Mouse (Mus musculus) urinary bladder, postnatal 4 days (tissue): ENCODE measurements at regions not wholly inside any gene's neighbourhood (a gene's known extent, or its start where the extent isn't known, plus 50 kb on each side); places are given as distances from the start of the nearest gene placed in this dataset.
"Not testable (repeated sequence)": the region's sequence is repeated elsewhere in the genome, so short reads cannot be mapped to it uniquely, and the experiment has no call there.

Experiments
- DNase-seq, 2 experiments: peaks; one replicate each; pipeline ENCODE4 v3.0.0; 2021 to 2022; ENCODE audit warnings: low spot score in 2 of 2

GRCm38 (mm10) chr10:119146342-119146741 is 93.5 kb downstream of the Cand1 start:
- DNase-seq: no peak

GRCm38 (mm10) chr10:119142866-119143265 is 97.0 kb downstream of the Cand1 start:
- no peak for DNase-seq

- DNase-seq: no peak
These were observed 97.5 kb downstream of the Cand1 start for GRCm38 (mm10) chr10:119142307-119142706.

- no peak for DNase-seq
These were observed 101.6 kb downstream of the Cand1 start for GRCm38 (mm10) chr10:119138237-119138636.

- no peak for DNase-seq
These were observed 104.3 kb downstream of the Cand1 start for GRCm38 (mm10) chr10:119135489-119135924.

- DNase-seq: no peak
These were observed 104.9 kb downstream of the Cand1 start for GRCm38 (mm10) chr10:119134797-119135488.

GRCm38 (mm10) chr10:119131977-119132376 is 107.9 kb downstream of the Cand1 start:
- DNase-seq: no peak

GRCm38 (mm10) chr10:119130676-119131075 is 109.2 kb downstream of the Cand1 start:
- DNase-seq: no peak

GRCm38 (mm10) chr10:119128035-119128434 is 111.8 kb downstream of the Cand1 start:
- no peak for DNase-seq

GRCm38 (mm10) chr10:119123517-119123916 is 116.3 kb downstream of the Cand1 start:
- DNase-seq: no peak

GRCm38 (mm10) chr10:119122347-119122746 is 117.5 kb downstream of the Cand1 start:
- DNase-seq: no peak

- DNase-seq: no peak
These were observed 118.3 kb downstream of the Cand1 start for GRCm38 (mm10) chr10:119121575-119121974.

GRCm38 (mm10) chr10:119116843-119117390 is 122.9 kb downstream of the Cand1 start:
- DNase-seq: no peak

- not testable (repeated sequence) for DNase-seq
These were observed 124.7 kb downstream of the Cand1 start for GRCm38 (mm10) chr10:119115200-119115599.

GRCm38 (mm10) chr10:119114653-119115052 is 125.2 kb downstream of the Cand1 start:
- DNase-seq: no peak

- DNase-seq: no peak
These were observed 128.0 kb downstream of the Cand1 start for GRCm38 (mm10) chr10:119111886-119112285.

GRCm38 (mm10) chr10:119111409-119111808 is 128.4 kb downstream of the Cand1 start:
- no peak for DNase-seq

- no peak for DNase-seq
These were observed 129.2 kb downstream of the Cand1 start for GRCm38 (mm10) chr10:119110614-119111013.

GRCm38 (mm10) chr10:119109207-119109606 is 130.6 kb downstream of the Cand1 start:
- no peak for DNase-seq

- no peak for DNase-seq
These were observed 132.1 kb downstream of the Cand1 start for GRCm38 (mm10) chr10:119107728-119108127.

- DNase-seq: no peak
These were observed 133.8 kb downstream of the Cand1 start for GRCm38 (mm10) chr10:119106105-119106504.

- DNase-seq: no peak
These were observed 134.5 kb downstream of the Cand1 start for GRCm38 (mm10) chr10:119105279-119105881.

GRCm38 (mm10) chr10:119100511-119100910 is 139.3 kb downstream of the Cand1 start:
- DNase-seq: no peak
